Mouse (Mus musculus): ENCODE measurements around the gene Cela3a. TPM values are rescaled to one million over a fixed set of nuclear protein-coding genes. Genes with fewer than 3 reads are reported as not detected.
A peak's percentile ranks its signal among the peaks of the same experiment; 100 is the strongest.

Cela3a gene
- polyA plus RNA-seq, 1 experiment: not detected

- H3K36me3 ChIP-seq (ENCODE audit: control insufficient read depth, insufficient read depth, low read length, poor library complexity, severe bottlenecking): peaks cover 2% of the 10 kb centered on the region
- H3K4me3 ChIP-seq (ENCODE audit: low read depth, low read length): peak overlapping the region; percentile 98
- no peaks in the 10 kb centered on the region for H3K9me3 ChIP-seq (replicated peaks; ENCODE audit: control insufficient read depth, insufficient read depth, low read length, poor library complexity, severe bottlenecking)
- peak overlapping the region; percentile 99 for H3K9ac ChIP-seq (ENCODE audit: low read depth, poor library complexity, severe bottlenecking)
- no peaks in the 10 kb centered on the region for H3K27me3 ChIP-seq (ENCODE audit: control insufficient read depth, insufficient read depth, low read length, poor library complexity, severe bottlenecking)
- H3K27ac ChIP-seq (ENCODE audit: insufficient read depth, low read length): peak overlapping the region; percentile 88
- peaks cover 2% of the 10 kb centered on the region for H3K4me1 ChIP-seq (ENCODE audit: control insufficient read depth, insufficient read depth, low read length)
- no peak for TF ChIP-seq EP300 (IDR thresholded peaks at IDR 0.05; ENCODE audit: insufficient read depth, low read depth, low read length)
- TF ChIP-seq POLR2A (IDR thresholded peaks at IDR 0.05; ENCODE audit: insufficient read depth, low read length): no peak
- no peak for TF ChIP-seq CTCF (IDR thresholded peaks at IDR 0.05; ENCODE audit: low read depth, low read length)
Observed at GRCm38 (mm10) chr4:137356674-137357510, 52.7 kb downstream of the Cela3a start.

Other genes starting within 250 kb of the Cela3a start
- 4.1 and 4.3 TPM in 2 replicates for gene Wnt4, start 132.3 kb downstream of the Cela3a start, polyA plus RNA-seq (2011; ENCODE audit: insufficient read depth, insufficient read length, low read depth, missing spikeins)
- gene Cdc42, start 52.1 kb downstream of the Cela3a start, polyA plus RNA-seq (2011; ENCODE audit: insufficient read depth, insufficient read length, low read depth, missing spikeins): 462 and 476 TPM in 2 replicates
- not detected in 2 replicates for gene Cela3b, start 20.7 kb upstream of the Cela3a start, polyA plus RNA-seq (2011; ENCODE audit: insufficient read depth, insufficient read length, low read depth, missing spikeins)
- gene 1700013G24Rik, start 43.5 kb upstream of the Cela3a start, polyA plus RNA-seq (2011; ENCODE audit: insufficient read depth, insufficient read length, low read depth, missing spikeins): not detected in 2 replicates
- 147 and 184 TPM in 2 replicates for gene Hspg2, start 59.0 kb upstream of the Cela3a start, polyA plus RNA-seq (2011; ENCODE audit: insufficient read depth, insufficient read length, low read depth, missing spikeins)
- not detected in 2 replicates for gene Ldlrad2, start 164.8 kb upstream of the Cela3a start, polyA plus RNA-seq (2011; ENCODE audit: insufficient read depth, insufficient read length, low read depth, missing spikeins)
- gene Usp48, start 184.0 kb upstream of the Cela3a start, polyA plus RNA-seq (2011; ENCODE audit: insufficient read depth, insufficient read length, low read depth, missing spikeins): 401 and 412 TPM in 2 replicates